Mouse (Mus musculus): ENCODE measurements around the gene Slc26a10.
"Not testable (repeated sequence)": the region's sequence is repeated elsewhere in the genome, so short reads cannot be mapped to it uniquely, and the experiment has no call there.

The Slc26a10 gene

GRCm38 (mm10) chr10:127198492-127198891 lies 18.0 kb upstream of the Slc26a10 start:
- no peak for DNase-seq (ENCODE audit: low spot score in 2 of 2)

- DNase-seq (ENCODE audit: low spot score in 2 of 2): no peak
Measured at GRCm38 (mm10) chr10:127197505-127198110, 17.2 kb upstream of the Slc26a10 start.

GRCm38 (mm10) chr10:127197104-127197503 lies 16.7 kb upstream of the Slc26a10 start:
- no peak for DNase-seq (ENCODE audit: low spot score in 2 of 2)

- DNase-seq (ENCODE audit: low spot score in 2 of 2): peak in 1 of 2 experiments; percentile 68
Measured at GRCm38 (mm10) chr10:127196392-127196791, 15.9 kb upstream of the Slc26a10 start.

- no peak for DNase-seq (ENCODE audit: low spot score in 2 of 2)
Measured at GRCm38 (mm10) chr10:127195328-127196129, 15.1 kb upstream of the Slc26a10 start, which contains the start of gene Dtx3. Gene Dtx3 (minus strand): TSS chr10:127195728.

- DNase-seq (ENCODE audit: low spot score in 2 of 2): no peak
Measured at GRCm38 (mm10) chr10:127194428-127195327, 14.2 kb upstream of the Slc26a10 start.

GRCm38 (mm10) chr10:127193011-127193410 lies 12.6 kb upstream of the Slc26a10 start:
- DNase-seq (ENCODE audit: low spot score in 2 of 2): no peak

- not testable (repeated sequence) for DNase-seq (ENCODE audit: low spot score in 2 of 2)
Measured at GRCm38 (mm10) chr10:127192057-127192328, 11.5 kb upstream of the Slc26a10 start.

- no peak for DNase-seq (ENCODE audit: low spot score in 2 of 2)
Measured at GRCm38 (mm10) chr10:127191191-127192056, 11.0 kb upstream of the Slc26a10 start.

GRCm38 (mm10) chr10:127190398-127191190 lies 10.1 kb upstream of the Slc26a10 start:
- no peak for DNase-seq (ENCODE audit: low spot score in 2 of 2)

GRCm38 (mm10) chr10:127189651-127190381 lies 9.4 kb upstream of the Slc26a10 start, which contains the start of gene Arhgef25:
Gene Arhgef25 (minus strand): TSS chr10:127190083.
- no peak for DNase-seq (ENCODE audit: low spot score in 2 of 2)

- no peak for DNase-seq (ENCODE audit: low spot score in 2 of 2)
Measured at GRCm38 (mm10) chr10:127189116-127189650, 8.7 kb upstream of the Slc26a10 start.

GRCm38 (mm10) chr10:127188465-127189115 lies 8.1 kb upstream of the Slc26a10 start:
- no peak for DNase-seq (ENCODE audit: low spot score in 2 of 2)

- DNase-seq (ENCODE audit: low spot score in 2 of 2): no peak
Measured at GRCm38 (mm10) chr10:127188079-127188453, 7.6 kb upstream of the Slc26a10 start.

- peak in 1 of 2 experiments; percentile 87 for DNase-seq (ENCODE audit: low spot score in 2 of 2)
Measured at GRCm38 (mm10) chr10:127187371-127188078, 7.1 kb upstream of the Slc26a10 start.

GRCm38 (mm10) chr10:127186451-127186850 lies 6.0 kb upstream of the Slc26a10 start:
- DNase-seq (ENCODE audit: low spot score in 2 of 2): no peak

GRCm38 (mm10) chr10:127185506-127185905 lies 5.1 kb upstream of the Slc26a10 start:
- DNase-seq (ENCODE audit: low spot score in 2 of 2): no peak

- no peak for DNase-seq (ENCODE audit: low spot score in 2 of 2)
Measured at GRCm38 (mm10) chr10:127185101-127185500, 4.7 kb upstream of the Slc26a10 start.

All from left cerebral cortex, adult 9 months (tissue).